Mouse (Mus musculus) G1E (cell line): Measurements from ENCODE around the gene Fam133b.
A peak's percentile ranks its signal among the peaks of the same experiment; 100 is the strongest.

Source experiments
- CTCF ChIP-seq: IDR thresholded peaks from 2 replicates; pipeline ENCODE4 v1.5.1; 2012; ENCODE audit warnings: low read depth, low read length, inconsistent platforms, mixed read lengths
- GATA1 ChIP-seq: IDR thresholded peaks from 2 replicates; pipeline ENCODE4 v1.6.1; 2012; ENCODE audit warnings: borderline replicate concordance, low read length, inconsistent platforms, mixed read lengths
- GATA2 ChIP-seq: IDR thresholded peaks from 2 replicates; pipeline ENCODE4 v1.6.1; 2012; ENCODE audit warnings: low read depth, low read length, inconsistent platforms, borderline replicate concordance
- POLR2AphosphoS5 ChIP-seq: IDR thresholded peaks from 2 replicates; pipeline ENCODE4 v1.6.1; 2012; ENCODE audit warnings: low read depth, low read length, inconsistent platforms; ENCODE audit not compliant: insufficient replicate concordance
- TAL1 ChIP-seq: conservative IDR thresholded peaks from 2 replicates; pipeline ENCODE4 v1.6.1; 2012; ENCODE audit warnings: low read depth, low read length, inconsistent platforms, mixed read lengths

- peak; percentile 76 for TF ChIP-seq CTCF
- TF ChIP-seq GATA1 = no peak
- TF ChIP-seq TAL1 = no peak
- TF ChIP-seq GATA2 = no peak
- no peak for TF ChIP-seq POLR2AphosphoS5
Measured at GRCm38 (mm10) chr5:3543629-3544479, at the start of gene Fam133b.
